Mouse (Mus musculus) midbrain, embryonic 15.5 days (tissue): ENCODE data around the gene Hist1h4h. TPM values are rescaled to one million over a fixed set of nuclear protein-coding genes. Genes with fewer than 3 reads are reported as not detected.
"Not testable (repeated sequence)": the region's sequence is repeated elsewhere in the genome, so short reads cannot be mapped to it uniquely, and the experiment has no call there.

Experiments used
- ATAC-seq: fragments of 200-750 bp; cut with Nextera tagmentation; replicated peaks from 2 replicates; pipeline ENCODE4 v1.8.0; 2017; ENCODE audit warnings: moderate TSS enrichment
- H3K27ac ChIP-seq: fragments of 300-500 bp; sonication (generic); 2 replicates; pipeline ENCODE4 v1.5.1; 2015; ENCODE audit warnings: mild to moderate bottlenecking, inconsistent platforms
- H3K27me3 ChIP-seq: fragments of 300-500 bp; sonication (generic); replicated peaks from 2 replicates; pipeline ENCODE4 v1.6.1; 2015; ENCODE audit warnings: inconsistent platforms
- H3K36me3 ChIP-seq: fragments of 300-500 bp; sonication (generic); replicated peaks from 2 replicates; pipeline ENCODE4 v1.6.1; 2015; ENCODE audit warnings: inconsistent platforms
- H3K4me1 ChIP-seq: fragments of 300-500 bp; sonication (generic); 2 replicates; pipeline ENCODE4 v1.6.1; 2015; ENCODE audit warnings: inconsistent platforms
- H3K4me2 ChIP-seq: fragments of 300-500 bp; sonication (generic); 2 replicates; pipeline ENCODE4 v1.6.1; 2015; ENCODE audit warnings: inconsistent platforms, mild to moderate bottlenecking, moderate library complexity
- H3K4me3 ChIP-seq: fragments of 300-500 bp; sonication (generic); 2 replicates; pipeline ENCODE4 v1.5.1; 2015; ENCODE audit warnings: mild to moderate bottlenecking, inconsistent platforms
- H3K9ac ChIP-seq: fragments of 300-500 bp; sonication (generic); 2 replicates; pipeline ENCODE4 v1.6.1; 2015; ENCODE audit warnings: mild to moderate bottlenecking, inconsistent platforms
- H3K9me3 ChIP-seq: fragments of 300-500 bp; sonication (generic); 2 replicates; pipeline ENCODE4 v1.6.1; 2016; ENCODE audit warnings: inconsistent platforms
- WGBS: fragments of 180-500 bp; shearing (Covaris S2); methylation state at CpG from one replicate; pipeline ENCODE4 v1.1.7; 2015; ENCODE audit warnings: mixed read lengths; 5-methylcytosine and 5-hydroxymethylcytosine counted together
- polyA plus RNA-seq: library from polyadenylated mRNA; unstranded; fragments of >200 nt; fragmentation: Nextera tagmentation; extraction: Ambion mirVana; gene quantifications from 2 replicates; pipeline ENCODE4 v1.2.1, GENCODE M21; 2015

Hist1h4h gene
- polyA plus RNA-seq, 1 experiment from 2014 or later, result 3.3 TPM

- no peak for ATAC-seq
- no peaks in the 10 kb centered on the region for H3K27me3 ChIP-seq
- peak overlapping the region; percentile 85 for H3K4me2 ChIP-seq
- WGBS, result 32% methylated on average over 2 of the region's 2 CpGs
- H3K9me3 ChIP-seq, result no peaks in the 10 kb centered on the region
- H3K9ac ChIP-seq, result peak overlapping the region; percentile 75; the same call in 1 of the 2 replicates
- H3K36me3 ChIP-seq, result no peaks in the 10 kb centered on the region
- peak overlapping the region; percentile 96 for H3K27ac ChIP-seq
- peak overlapping the region; percentile 54 for H3K4me3 ChIP-seq
- peaks cover 41% of the 10 kb centered on the region for H3K4me1 ChIP-seq
Measured at GRCm38 (mm10) chr13:23529480-23530165, 1.2 kb upstream of the Hist1h4h start.

- H3K27ac ChIP-seq, result peak overlapping the region; percentile 96
- no peaks in the 10 kb centered on the region for H3K9me3 ChIP-seq
- ATAC-seq, result peak; percentile 13; the same call in 1 of the 2 replicates
- peak overlapping the region; percentile 54 for H3K4me3 ChIP-seq
- H3K9ac ChIP-seq, result peak overlapping the region; percentile 75
- H3K36me3 ChIP-seq, result no peaks in the 10 kb centered on the region
- H3K27me3 ChIP-seq, result no peaks in the 10 kb centered on the region
- WGBS, result under 1% methylated on average over 20 of the region's 20 CpGs
- H3K4me1 ChIP-seq, result peaks cover 41% of the 10 kb centered on the region
- H3K4me2 ChIP-seq, result peak overlapping the region; percentile 85
Measured at GRCm38 (mm10) chr13:23530181-23530900, 509 bp upstream of the Hist1h4h start.

GRCm38 (mm10) chr13:23532262-23533075, 1.6 kb downstream of the Hist1h4h start:
- Histone ChIP-seq H3K27ac (peak overlapping the region; percentile 96), H3K36me3 (no peaks in the 10 kb centered on the region), H3K27me3 (no peaks in the 10 kb centered on the region), H3K4me1 (peaks cover 41% of the 10 kb centered on the region), H3K4me3 (peak overlapping the region; percentile 54), H3K4me2 (peak overlapping the region; percentile 85), H3K9ac (peak overlapping the region; percentile 75), H3K9me3 (no peaks in the 10 kb centered on the region)
- ATAC-seq, result no peak
- 24% methylated on average over 9 of the region's 9 CpGs for WGBS

GRCm38 (mm10) chr13:23533560-23534367, 2.9 kb downstream of the Hist1h4h start, which contains the start of gene Hist1h2af:
TSS of gene Hist1h2af (plus strand) at chr13:23533906.
- Histone ChIP-seq H3K4me3 (peak within 1 kb of the TSS; percentile 54), H3K27ac (peak within 1 kb of the TSS; percentile 96), H3K4me2 (peak within 1 kb of the TSS; percentile 85), H3K4me1 (peaks cover 41% of the 10 kb centered on the region), H3K9ac (peak within 1 kb of the TSS; percentile 38; the same call in 1 of the 2 replicates)
- under 1% methylated on average over 33 of the region's 53 CpGs for WGBS
- H3K9me3 ChIP-seq, H3K27me3 ChIP-seq, H3K36me3 ChIP-seq: not testable (repeated sequence)
- peak; percentile 22; the same call in 1 of the 2 replicates for ATAC-seq

GRCm38 (mm10) chr13:23534368-23535131, 3.7 kb downstream of the Hist1h4h start:
- H3K36me3 ChIP-seq, result no peaks in the 10 kb centered on the region
- peaks cover 37% of the 10 kb centered on the region for H3K4me1 ChIP-seq
- H3K27me3 ChIP-seq, result no peaks in the 10 kb centered on the region
- ATAC-seq, result no peak
- H3K27ac ChIP-seq, result peak overlapping the region; percentile 48; the same call in 1 of the 2 replicates
- H3K4me2 ChIP-seq, result peak overlapping the region; percentile 85
- WGBS, result under 1% methylated on average over 15 of the region's 15 CpGs
- H3K9me3 ChIP-seq, result no peaks in the 10 kb centered on the region
- peak overlapping the region; percentile 54 for H3K4me3 ChIP-seq
- peak overlapping the region; percentile 12; the same call in 1 of the 2 replicates for H3K9ac ChIP-seq

- peak; percentile 89 for ATAC-seq
- peak within 1 kb of the TSS; percentile 54 for H3K4me3 ChIP-seq
- WGBS, result under 1% methylated on average over 50 of the region's 62 CpGs
- H3K36me3 ChIP-seq, H3K27me3 ChIP-seq, H3K9me3 ChIP-seq: not testable (repeated sequence)
- H3K27ac ChIP-seq, result peak within 1 kb of the TSS; percentile 48; the same call in 1 of the 2 replicates
- peaks cover 31% of the 10 kb centered on the region for H3K4me1 ChIP-seq
- peak within 1 kb of the TSS; percentile 85 for H3K4me2 ChIP-seq
- peak within 1 kb of the TSS; percentile 12; the same call in 1 of the 2 replicates for H3K9ac ChIP-seq
Measured at GRCm38 (mm10) chr13:23535137-23536075, 4.6 kb downstream of the Hist1h4h start, which contains the start of gene Hist1h3g. TSS of gene Hist1h3g (plus strand) at chr13:23535422.

- Histone ChIP-seq H3K36me3 (no peaks in the 10 kb centered on the region), H3K9me3 (no peaks in the 10 kb centered on the region), H3K4me2 (peak overlapping the region; percentile 85), H3K9ac (no peak overlapping the region), H3K27ac (no peak overlapping the region), H3K4me1 (peaks cover 31% of the 10 kb centered on the region), H3K27me3 (no peaks in the 10 kb centered on the region), H3K4me3 (no peak overlapping the region)
- WGBS, result 17% methylated on average over 7 of the region's 7 CpGs
- ATAC-seq, result no peak
Measured at GRCm38 (mm10) chr13:23536076-23536822, 5.4 kb downstream of the Hist1h4h start.

- Histone ChIP-seq H3K36me3 (no peaks in the 10 kb centered on the region), H3K27ac (no peak overlapping the region), H3K27me3 (no peaks in the 10 kb centered on the region), H3K9ac (no peak overlapping the region), H3K4me2 (no peak overlapping the region), H3K4me1 (peaks cover 27% of the 10 kb centered on the region), H3K9me3 (no peaks in the 10 kb centered on the region), H3K4me3 (no peak overlapping the region)
- no peak for ATAC-seq
- 78% methylated on average over 3 of the region's 3 CpGs for WGBS
Measured at GRCm38 (mm10) chr13:23537006-23537710, 6.3 kb downstream of the Hist1h4h start.

- no peak overlapping the region for H3K9ac ChIP-seq
- no peaks in the 10 kb centered on the region for H3K36me3 ChIP-seq
- no peaks in the 10 kb centered on the region for H3K27me3 ChIP-seq
- H3K4me1 ChIP-seq, result peaks cover 21% of the 10 kb centered on the region
- no peaks in the 10 kb centered on the region for H3K9me3 ChIP-seq
- H3K4me3 ChIP-seq, result no peak overlapping the region
- 81% methylated on average over 5 of the region's 5 CpGs for WGBS
- H3K4me2 ChIP-seq, result no peak overlapping the region
- no peak for ATAC-seq
- no peak overlapping the region for H3K27ac ChIP-seq
Measured at GRCm38 (mm10) chr13:23538249-23538648, 7.4 kb downstream of the Hist1h4h start.
